Mouse (Mus musculus): Measurements from ENCODE around the gene Traf4.

The Traf4 gene

DNA sequence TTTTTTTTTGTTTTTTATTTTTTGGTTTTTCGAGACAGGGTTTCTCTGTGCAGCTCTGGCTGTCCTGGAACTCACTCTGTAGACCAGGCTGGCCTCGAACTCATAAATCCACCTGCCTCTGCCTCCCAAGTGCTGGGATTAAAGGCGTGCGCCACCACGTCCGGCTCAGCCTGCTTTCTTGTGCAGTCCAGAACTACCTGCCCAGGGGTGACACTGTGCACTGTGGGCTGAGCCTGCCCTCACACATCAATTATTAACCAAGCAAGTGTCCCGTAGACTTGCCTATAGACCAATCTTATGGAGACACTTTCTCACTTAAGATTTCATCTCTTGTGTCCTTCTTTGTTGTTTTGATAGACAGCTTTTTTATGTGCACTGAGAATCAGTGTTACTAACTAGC is 30.1 kb downstream of the Traf4 start:
- DNase-seq = peak; percentile 49

DNA sequence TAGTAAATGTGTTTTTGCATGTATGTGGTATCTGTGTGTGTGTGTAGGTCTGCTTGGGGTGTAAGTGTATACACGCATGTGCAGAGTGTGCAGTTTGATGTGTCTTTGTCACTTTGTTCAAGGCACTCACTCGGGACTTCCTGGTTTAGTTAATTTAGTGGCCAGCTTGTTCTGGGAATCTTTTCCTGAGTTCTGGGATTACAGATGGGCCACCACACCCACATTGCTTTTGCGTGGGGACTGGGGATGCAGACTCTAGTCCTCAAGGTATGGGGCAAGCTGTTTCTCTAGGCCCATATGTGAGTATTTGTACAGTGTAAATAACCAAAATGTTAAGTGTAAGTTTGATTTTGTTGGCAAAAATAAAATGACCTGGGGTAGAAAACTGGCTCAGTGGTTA is 31.0 kb downstream of the Traf4 start:
- no peak for DNase-seq

DNA sequence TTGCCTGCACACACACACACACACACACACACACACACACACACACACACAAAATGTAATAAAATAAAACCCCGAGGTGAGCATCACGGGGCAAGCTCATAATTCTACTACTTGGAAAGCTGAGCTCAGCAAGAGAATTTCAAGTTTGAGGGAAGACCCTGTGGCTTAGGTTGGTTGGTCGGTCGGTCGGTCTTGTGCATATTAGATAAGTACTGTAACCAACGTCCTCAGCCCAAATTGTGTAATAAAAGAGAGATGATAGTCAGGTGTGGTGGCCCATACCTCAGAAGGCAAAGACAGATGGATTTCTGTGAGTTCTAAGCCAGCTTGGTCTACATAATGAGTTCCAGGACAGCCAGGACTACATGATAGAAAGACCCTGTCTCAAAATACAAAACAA is 31.5 kb downstream of the Traf4 start:
- DNase-seq = no peak

DNA sequence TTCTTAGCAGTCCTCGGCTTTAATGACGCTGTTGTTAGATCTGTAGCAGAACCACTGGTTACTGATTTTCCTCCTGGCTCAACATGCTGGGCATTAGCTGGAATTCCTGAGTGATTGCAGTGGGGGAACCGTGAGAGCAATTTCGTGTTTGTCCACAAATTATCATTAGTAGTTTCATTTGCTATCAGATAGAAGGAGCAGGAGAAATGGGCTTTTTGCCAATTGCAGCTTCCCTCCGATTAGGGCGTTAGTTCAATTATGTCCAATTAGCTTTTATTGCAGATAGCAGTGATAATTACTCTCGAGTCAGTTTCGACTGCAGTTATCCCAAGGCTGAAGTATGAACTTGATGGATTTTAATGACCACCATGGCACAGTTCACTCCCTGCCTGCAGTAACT is 35.9 kb downstream of the Traf4 start:
- no peak for DNase-seq

DNA sequence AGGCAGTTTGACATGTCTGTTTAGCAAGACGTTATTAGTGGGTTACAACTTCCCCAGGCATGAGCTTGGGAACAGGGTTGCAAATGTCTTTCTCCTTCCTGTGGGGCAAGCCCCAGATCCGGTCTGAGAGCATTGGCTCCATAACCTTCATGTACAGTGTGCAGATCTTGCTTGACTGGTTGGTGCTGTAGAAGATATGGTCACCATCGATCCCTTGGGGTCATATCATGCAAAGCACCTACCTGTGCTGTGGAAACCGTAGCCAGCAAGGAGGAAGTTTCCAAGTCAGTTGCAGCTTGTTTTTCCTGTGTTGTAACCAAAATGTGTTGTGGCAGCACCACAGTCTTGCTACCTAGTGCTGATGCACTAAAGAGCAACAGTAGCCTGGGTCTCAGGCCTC is 38.6 kb downstream of the Traf4 start:
- no peak for DNase-seq

DNA sequence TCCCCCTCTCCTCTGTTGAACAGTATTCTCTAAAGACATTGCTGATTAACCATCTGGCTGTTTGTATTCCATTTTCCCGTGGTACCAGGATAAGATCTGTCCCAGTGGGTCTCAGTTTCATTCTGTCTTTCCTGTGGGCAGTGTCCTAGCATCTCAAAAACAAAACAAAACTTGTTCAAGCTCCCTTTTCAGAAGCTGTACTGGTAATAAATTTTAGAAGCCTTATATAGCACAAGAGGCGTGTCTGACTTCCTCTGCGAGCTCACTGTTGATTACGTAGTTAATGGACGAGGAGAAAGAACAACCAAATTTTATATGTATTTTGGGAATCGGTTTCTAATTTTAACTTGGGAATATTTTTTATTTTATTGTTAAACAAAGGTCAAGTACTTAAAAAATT is 39.7 kb downstream of the Traf4 start:
- DNase-seq = no peak

DNA sequence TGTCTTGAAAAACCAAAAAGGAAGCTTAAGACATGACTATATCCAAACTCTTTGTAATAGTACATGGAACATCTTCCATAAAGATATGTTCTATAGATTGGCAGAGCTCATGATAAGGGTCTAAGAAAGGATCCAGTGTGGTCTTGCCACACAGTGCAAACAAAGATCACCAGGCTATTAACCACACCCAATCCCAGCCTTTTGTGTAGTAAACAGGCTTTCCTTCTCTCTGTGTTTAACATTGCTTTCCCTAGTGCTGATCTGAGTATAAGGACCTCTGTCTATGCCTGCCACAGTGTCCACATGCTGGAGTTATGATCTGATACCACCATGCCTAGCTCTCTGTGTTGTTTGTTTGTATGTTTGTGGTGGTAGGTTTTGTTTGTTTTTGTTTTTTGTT is 41.6 kb downstream of the Traf4 start:
- no peak for DNase-seq

DNA sequence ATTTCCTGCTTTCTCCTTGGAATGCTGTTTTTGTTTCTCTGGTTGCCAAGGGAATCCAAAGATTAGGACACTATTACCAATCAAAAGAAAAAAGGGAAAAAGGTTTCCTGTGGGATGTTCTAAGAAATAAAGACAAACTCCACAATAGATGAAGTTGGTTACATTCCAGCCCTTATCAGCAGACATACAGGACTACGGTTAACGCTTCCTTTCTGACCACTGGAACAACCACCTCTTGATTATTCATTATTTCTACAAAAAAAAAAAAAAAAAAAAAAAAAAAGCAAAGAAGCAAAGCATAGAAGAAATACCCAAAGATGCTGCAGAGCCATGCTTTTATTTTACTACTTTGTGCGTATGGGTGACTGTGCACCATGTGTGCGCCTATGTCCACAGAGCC is 42.6 kb downstream of the Traf4 start:
- no peak for DNase-seq

DNA sequence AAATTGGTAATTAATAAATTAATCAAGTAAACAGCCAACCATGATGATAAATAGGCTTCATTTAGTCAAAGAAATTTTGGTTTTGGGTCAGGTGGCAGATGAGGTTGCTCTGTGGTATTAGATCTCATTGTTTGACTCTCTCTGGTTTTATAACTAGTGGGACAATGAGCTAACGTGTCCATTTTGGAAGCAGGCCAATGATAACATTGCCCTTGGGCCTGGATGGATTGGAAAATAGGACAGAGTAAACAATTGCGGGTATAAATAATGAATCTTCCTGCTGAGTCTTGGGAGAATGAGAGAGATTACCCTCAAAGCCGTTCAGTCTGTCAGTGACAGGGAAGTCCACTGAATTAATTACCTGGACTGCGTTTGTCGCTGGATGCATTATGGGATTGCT is 44.2 kb downstream of the Traf4 start:
- peak; percentile 64 for DNase-seq

DNA sequence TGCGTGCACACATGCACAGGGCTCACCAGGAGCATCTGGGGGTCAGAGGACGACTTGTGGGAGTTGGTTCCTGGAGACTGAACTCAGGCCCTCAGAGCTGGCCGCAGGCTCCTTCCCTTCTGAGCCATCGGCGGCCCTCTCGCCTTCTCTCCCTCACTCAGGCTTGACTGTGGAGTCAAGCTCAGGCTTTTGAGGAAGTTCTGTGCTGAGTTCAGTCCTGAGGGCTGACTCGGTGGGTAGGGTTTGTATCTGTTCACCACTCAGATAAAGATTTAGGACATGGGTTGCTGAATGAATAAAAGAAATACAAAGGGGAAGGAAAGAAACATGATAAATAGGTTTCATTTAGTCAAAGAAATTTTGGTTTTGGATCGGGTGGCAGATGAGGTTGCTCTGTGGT is 45.5 kb downstream of the Traf4 start:
- DNase-seq = no peak

DNA sequence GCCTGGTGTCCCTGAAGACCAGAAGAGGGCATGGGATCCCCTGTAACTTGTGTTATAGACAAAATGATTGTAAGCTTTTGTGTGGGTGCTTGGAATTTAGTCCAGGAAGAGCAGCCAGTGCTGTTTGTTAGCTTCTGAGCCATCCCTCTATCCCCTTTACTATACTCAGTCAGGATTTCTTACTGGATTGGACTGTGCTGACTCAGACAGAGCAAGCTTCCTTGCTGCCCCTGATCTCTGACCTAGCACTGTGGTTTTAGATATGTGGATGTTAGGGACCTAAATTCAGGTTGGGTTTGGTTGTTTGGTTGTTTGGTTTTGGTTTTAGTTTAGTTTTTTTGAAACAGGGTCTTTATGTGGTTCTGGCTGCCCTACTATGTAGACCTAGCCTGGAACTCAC is 46.9 kb downstream of the Traf4 start:
- DNase-seq = no peak

DNA sequence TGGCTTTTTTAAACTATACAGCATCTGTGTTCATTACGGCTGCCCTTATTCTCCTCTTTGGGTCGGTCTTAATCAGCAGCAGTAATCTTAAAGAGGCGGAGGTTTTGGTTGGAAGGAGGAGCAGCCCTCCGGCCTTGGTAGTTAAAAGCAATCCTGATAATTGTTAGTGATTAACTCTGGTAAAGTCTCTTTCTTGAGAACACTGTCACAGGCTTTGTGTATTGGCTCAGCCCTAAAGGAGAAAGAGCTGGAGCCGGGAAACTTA is 49.3 kb downstream of the Traf4 start:
- DNase-seq = peak; percentile 39

DNA sequence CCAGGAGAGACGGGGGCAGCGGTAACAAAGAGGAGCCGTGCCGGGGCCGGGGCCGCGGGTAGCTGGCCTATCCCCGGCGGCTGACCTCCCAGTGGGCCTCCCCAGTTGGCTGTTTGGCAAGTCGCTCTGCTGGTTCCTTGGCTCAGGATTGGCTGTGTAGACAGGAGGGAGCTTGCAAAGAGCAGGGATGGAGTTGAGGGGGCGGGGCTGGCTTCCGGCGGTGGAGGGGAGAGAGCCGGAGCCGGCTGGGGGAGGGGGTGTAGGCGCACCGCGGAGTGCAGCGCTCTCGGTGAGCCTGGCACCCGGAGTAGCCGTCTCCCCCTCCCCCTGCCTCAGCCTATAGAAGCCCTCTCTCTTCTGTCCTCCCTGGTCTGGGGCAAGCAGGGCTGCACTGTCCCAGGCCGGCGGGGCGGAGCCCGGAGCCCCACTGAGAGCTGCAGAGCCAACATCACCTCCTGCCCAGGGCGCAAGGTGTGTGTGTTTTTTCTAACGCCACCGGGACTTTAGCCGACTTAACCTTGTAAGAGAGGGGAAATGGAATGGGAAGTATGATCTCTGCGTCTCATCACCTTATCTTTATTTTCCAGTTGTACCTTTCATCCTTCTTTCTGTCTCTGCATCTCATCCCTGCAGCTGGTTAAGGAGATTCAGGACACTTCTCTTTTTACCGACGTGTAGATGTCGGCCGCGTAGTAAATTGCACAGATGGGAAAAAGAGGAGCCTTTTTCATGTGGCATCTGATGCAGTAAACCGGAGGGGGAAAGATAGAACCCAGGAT is 49.8 kb downstream of the Traf4 start:
- peak; percentile 95 for DNase-seq

DNA sequence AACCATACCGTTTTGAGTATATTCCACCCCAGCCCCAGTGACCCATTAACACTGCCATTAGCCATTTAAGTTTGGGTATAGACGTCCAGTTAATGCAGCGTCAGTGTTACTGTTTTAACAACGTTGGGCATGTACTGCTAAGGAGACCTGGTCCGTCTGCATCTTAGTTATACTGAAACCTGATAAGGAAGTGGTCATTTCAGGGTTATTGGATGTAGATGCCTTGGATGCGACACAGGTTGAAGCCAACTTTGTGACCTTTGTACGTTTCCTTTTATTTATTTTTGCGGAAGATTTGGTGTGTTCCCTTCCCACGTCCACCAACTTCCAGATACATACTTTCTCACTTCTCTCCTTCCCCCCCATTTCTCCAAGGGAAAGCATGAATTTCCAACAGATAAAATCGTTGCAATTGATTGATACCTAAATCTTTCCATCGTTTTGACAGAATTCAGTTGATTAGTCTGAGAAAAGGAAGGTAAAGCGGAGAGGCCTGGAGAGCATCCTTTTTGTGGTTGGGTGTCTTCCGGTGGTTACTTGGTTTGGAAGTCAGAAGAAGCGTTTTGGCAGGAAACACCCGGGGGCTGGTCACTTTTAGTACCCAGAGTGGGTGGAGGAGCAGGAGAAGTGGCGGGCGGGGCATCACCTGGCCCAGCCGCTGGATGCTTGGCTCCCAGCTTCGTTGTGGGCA is 50.6 kb downstream of the Traf4 start:
- DNase-seq = no peak

DNA sequence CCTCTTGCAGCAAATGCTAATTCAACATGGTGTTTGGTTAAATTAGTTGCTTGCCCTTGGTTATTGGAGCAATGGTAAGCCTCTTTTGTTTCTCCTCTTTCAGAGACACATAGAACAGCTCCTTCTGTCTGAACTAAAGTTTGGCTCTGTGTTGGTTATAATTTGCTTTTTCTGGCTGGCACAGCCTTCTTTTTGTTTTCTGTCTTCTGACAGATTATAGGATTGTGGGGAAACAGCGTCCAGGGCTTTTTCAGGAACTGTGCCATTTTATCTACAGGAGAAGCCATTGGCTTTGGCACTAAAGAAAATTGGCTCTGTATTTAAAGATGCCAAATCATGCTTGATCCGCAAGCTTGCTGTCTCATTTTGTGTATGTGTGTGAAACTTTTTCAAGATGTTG is 51.8 kb downstream of the Traf4 start:
- no peak for DNase-seq

Measured in kidney, adult 9 months (tissue).